Mouse (Mus musculus) heart, embryonic 14.5 days (tissue): ENCODE measurements around the gene Ftl1. TPM values are rescaled to one million over a fixed set of nuclear protein-coding genes. Genes with fewer than 3 reads are reported as not detected.
A peak's percentile ranks its signal among the peaks of the same experiment; 100 is the strongest.

Experiments used
- ATAC-seq: fragments of 200-750 bp; cut with Nextera tagmentation; 2 replicates; pipeline ENCODE4 v1.8.0; 2017; ENCODE audit warnings: low read depth, moderate TSS enrichment; ENCODE audit not compliant: insufficient number of reproducible peaks, insufficient read depth, low FRiP score
- H3K27ac ChIP-seq, 2 experiments: fragments of 200-500 bp in 1 of 2; fragments of 300-500 bp in 1 of 2; sonication (generic) in 1 of 2; replicated peaks in 1 of 2; 2 replicates each; pipeline ENCODE4 v1.5.1; 2012 to 2014; ENCODE audit warnings: low read depth in 2 of 2, low read length in 2 of 2, control low read depth in 1 of 2, mild to moderate bottlenecking in 1 of 2, mixed read lengths in 1 of 2; ENCODE audit not compliant: control insufficient read depth in 1 of 2, insufficient read depth in 1 of 2
- H3K27me3 ChIP-seq: fragments of 300-500 bp; sonication (generic); 2 replicates; pipeline ENCODE4 v1.6.1; 2014; ENCODE audit warnings: mild to moderate bottlenecking, low read length, control low read depth; ENCODE audit not compliant: control insufficient read depth, insufficient read depth
- H3K36me3 ChIP-seq: fragments of 300-500 bp; sonication (generic); 2 replicates; pipeline ENCODE4 v1.6.1; 2014; ENCODE audit warnings: mild to moderate bottlenecking, control low read depth, low read length, mixed read lengths; ENCODE audit not compliant: control insufficient read depth, insufficient read depth
- H3K4me1 ChIP-seq, 2 experiments: fragments of 200-500 bp in 1 of 2; fragments of 300-500 bp in 1 of 2; sonication (generic) in 1 of 2; 2 replicates each; pipeline ENCODE4 v1.6.1; 2012 to 2014; ENCODE audit warnings: low read length in 2 of 2, control low read depth in 1 of 2, mixed read lengths in 1 of 2; ENCODE audit not compliant: control insufficient read depth in 2 of 2, insufficient read depth in 2 of 2
- H3K4me2 ChIP-seq: fragments of 300-500 bp; sonication (generic); 2 replicates; pipeline ENCODE4 v1.6.1; 2014; ENCODE audit warnings: mild to moderate bottlenecking, low read length
- H3K4me3 ChIP-seq, 2 experiments: fragments of 200-500 bp in 1 of 2; fragments of 300-500 bp in 1 of 2; sonication (generic) in 1 of 2; 2 replicates each; pipeline ENCODE4 v1.5.1; 2012 to 2014; ENCODE audit warnings: low read length in 2 of 2, mild to moderate bottlenecking in 2 of 2, control low read depth in 1 of 2, low read depth in 1 of 2, moderate library complexity in 1 of 2; ENCODE audit not compliant: control insufficient read depth in 1 of 2, insufficient read depth in 1 of 2
- H3K9ac ChIP-seq: fragments of 300-500 bp; sonication (generic); 2 replicates; pipeline ENCODE4 v1.6.1; 2014; ENCODE audit warnings: mild to moderate bottlenecking, low read length
- H3K9me3 ChIP-seq: fragments of 300-500 bp; sonication (generic); 2 replicates; pipeline ENCODE4 v1.6.1; 2016; ENCODE audit warnings: low read length, control low read depth; ENCODE audit not compliant: control insufficient read depth
- WGBS: fragments of 180-500 bp; shearing (Covaris S2); extraction: QIAGEN DNeasy Blood & Tissue Kit; methylation state at CpG from one replicate; pipeline ENCODE4 v1.1.7; 2014; 5-methylcytosine and 5-hydroxymethylcytosine counted together
- polyA plus RNA-seq: library from polyadenylated mRNA; unstranded; fragments of >200 nt; fragmentation: Nextera tagmentation; extraction: Ambion mirVana; gene quantifications from 2 replicates; pipeline ENCODE4 v1.2.1, GENCODE M21; 2014

Ftl1 gene
- polyA plus RNA-seq, 1 experiment from 2014 or later = 3,606 TPM

DNA sequence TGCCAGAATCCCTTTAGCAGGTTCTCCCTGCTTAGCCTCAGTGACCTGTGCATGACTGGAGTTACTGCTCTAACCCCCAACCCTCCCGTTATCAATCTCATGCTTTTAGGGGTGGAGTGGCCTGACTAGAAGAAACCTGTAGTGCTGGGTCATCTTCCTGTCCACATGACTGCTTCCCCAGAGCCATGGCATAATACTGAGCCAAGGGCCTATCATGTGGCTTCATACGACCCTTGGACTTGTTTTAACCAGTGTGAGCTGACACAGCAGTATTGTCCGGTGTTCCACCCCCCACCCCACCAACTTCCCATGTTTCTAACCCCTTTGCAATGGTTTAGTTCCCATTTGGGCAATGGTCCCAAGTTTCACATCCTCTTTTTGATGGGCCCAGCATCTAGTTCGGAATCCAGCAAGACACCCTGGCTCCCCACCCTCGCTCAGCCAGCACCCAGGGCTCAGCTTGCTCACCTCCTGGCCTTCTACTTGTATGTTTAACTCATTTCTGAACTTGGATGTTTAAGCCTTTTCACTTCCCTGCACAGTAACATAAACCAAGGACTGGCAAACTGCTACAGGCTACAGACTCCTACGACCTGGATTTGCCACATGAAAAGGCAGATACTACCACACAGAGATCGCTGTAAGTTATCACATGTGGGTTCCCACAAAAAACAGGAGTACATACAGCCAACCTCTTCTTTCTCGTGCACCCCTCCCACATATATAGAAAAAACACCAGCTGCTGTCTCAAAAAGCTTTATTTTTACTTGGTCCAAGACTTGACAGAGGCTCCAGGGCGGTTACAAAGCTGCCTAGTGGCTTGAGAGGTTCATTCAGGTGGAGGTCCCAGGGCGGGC lies 2.3 kb downstream of the Ftl1 start:
- H3K27me3 ChIP-seq = no peaks in the 10 kb centered on the region
- H3K27ac ChIP-seq = 0 out of 4 replicates have a peak overlapping the region, but pooled peaks have one; percentile 1 to 4
- H3K4me1 ChIP-seq = peaks cover 18 to 32% of the 10 kb centered on the region in 2 experiments
- peak overlapping the region; percentile 71 to 85 for H3K4me3 ChIP-seq
- peak overlapping the region; percentile 93 for H3K9ac ChIP-seq
- H3K36me3 ChIP-seq = peaks cover 62% of the 10 kb centered on the region
- peak overlapping the region; percentile 90 for H3K4me2 ChIP-seq
- 52% methylated on average over 10 of the region's 10 CpGs for WGBS
- no peak for ATAC-seq
- H3K9me3 ChIP-seq = no peaks in the 10 kb centered on the region

DNA sequence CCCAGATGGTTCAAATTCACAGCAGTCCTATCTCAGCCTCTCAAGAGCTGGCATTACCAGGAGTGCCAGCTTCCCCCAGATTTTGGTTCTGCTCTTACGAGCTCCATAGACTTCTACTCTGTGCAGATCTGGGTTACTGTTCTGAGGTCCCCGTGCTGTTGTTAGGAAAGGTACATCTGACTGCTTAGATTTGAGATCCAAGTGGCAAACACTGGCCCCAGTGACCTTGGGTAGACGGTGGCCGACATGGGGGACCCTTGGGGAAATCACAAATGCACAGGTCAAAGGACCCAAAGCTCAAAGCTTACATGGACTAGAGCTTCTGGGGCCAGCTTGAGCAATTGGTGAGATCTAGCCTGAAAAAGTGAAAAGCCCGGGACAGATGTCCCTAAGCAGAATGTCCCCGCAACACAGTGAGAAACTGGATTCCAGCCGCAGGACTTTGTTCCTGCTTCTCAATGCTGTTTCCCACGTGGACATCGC lies 2.9 kb downstream of the Ftl1 start:
- H3K4me1 ChIP-seq = peaks cover 18 to 32% of the 10 kb centered on the region in 2 experiments
- no peaks in the 10 kb centered on the region for H3K27me3 ChIP-seq
- peak overlapping the region in 1 of 2 experiments; percentile 85; a peak in 1 of 4 replicates for H3K4me3 ChIP-seq
- peak overlapping the region; percentile 90 for H3K4me2 ChIP-seq
- H3K27ac ChIP-seq = peak overlapping the region; percentile 1 to 4; a peak in 1 of 4 replicates
- peaks cover 62% of the 10 kb centered on the region for H3K36me3 ChIP-seq
- 39% methylated on average over 9 of the region's 9 CpGs for WGBS
- peak overlapping the region; percentile 93; the same call in 1 of the 2 replicates for H3K9ac ChIP-seq
- H3K9me3 ChIP-seq = no peaks in the 10 kb centered on the region
- ATAC-seq = no peak

DNA sequence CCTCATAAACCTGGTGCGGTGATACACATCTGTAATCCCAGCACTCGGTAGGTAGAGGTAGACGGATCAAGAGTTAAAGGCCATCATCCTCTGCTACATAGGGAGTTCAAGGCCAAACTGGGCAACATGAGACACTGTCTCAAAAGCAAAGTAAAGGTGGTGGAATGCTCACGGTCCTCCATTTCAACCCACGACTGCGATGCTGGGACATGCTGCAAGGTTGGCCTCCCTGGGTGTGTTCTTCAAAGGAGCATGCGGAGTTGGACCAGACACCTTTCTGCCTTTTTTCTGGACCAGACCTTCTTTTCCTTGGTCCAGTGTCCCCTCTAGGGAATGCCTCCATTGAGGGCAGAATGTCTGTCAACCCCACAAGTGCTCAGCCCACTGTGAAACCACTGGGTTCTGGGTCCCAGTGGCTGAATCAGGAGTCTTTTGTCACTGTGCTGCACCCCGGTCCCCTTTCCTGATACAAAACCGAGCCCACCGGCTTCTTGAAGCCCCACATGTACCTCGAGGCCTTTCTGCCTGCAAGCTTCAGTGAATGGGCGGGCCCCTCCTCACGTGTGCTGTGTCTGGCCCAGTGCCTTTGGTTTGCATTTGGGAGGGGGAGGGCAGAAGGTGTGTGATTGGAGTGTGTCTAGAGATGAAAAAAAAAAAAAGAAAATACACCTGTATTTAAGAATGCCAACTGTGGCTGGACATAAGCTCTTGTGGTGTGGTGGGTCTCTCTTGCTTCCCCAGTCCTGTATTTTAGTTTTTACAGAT lies 3.6 kb downstream of the Ftl1 start:
- WGBS = 69% methylated on average over 13 of the region's 13 CpGs
- Histone ChIP-seq H3K4me3 (no peak overlapping the region), H3K9ac (no peak overlapping the region; the same call in 1 of the 2 replicates), H3K36me3 (peaks cover 62% of the 10 kb centered on the region), H3K4me1 (peaks cover 18 to 30% of the 10 kb centered on the region in 2 experiments), H3K9me3 (no peaks in the 10 kb centered on the region), H3K27me3 (no peaks in the 10 kb centered on the region), H3K27ac (peak overlapping the region in 1 of 2 experiments; percentile 4; a peak in 1 of 4 replicates), H3K4me2 (peak overlapping the region; percentile 90)
- no peak for ATAC-seq

DNA sequence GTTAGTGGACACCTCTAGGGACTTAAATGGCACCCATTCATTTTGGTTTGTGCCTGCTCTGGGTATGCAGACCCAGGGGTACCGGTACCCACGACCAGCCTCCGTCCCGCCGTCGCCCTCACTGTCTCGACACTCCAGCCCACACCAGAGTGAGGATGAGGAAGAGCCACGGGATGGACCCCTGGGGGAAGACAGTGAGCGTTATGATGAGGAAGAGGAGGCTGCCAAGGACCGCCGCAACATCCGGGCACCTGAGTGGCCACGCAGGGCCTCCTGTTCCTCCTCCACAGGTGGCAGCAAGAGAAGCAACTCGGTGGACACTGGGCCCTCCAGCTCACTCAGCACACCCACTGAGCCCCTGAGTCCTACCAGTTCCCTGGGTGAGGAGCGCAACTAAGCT lies 4.7 kb downstream of the Ftl1 start:
- Histone ChIP-seq H3K4me2 (no peak overlapping the region), H3K27me3 (no peaks in the 10 kb centered on the region), H3K4me3 (no peak overlapping the region), H3K9me3 (no peaks in the 10 kb centered on the region), H3K27ac (no peak overlapping the region), H3K36me3 (peaks cover 64% of the 10 kb centered on the region), H3K4me1 (peaks cover 9 to 19% of the 10 kb centered on the region in 2 experiments), H3K9ac (no peak overlapping the region)
- ATAC-seq = no peak
- 86% methylated on average over 15 of the region's 15 CpGs for WGBS

DNA sequence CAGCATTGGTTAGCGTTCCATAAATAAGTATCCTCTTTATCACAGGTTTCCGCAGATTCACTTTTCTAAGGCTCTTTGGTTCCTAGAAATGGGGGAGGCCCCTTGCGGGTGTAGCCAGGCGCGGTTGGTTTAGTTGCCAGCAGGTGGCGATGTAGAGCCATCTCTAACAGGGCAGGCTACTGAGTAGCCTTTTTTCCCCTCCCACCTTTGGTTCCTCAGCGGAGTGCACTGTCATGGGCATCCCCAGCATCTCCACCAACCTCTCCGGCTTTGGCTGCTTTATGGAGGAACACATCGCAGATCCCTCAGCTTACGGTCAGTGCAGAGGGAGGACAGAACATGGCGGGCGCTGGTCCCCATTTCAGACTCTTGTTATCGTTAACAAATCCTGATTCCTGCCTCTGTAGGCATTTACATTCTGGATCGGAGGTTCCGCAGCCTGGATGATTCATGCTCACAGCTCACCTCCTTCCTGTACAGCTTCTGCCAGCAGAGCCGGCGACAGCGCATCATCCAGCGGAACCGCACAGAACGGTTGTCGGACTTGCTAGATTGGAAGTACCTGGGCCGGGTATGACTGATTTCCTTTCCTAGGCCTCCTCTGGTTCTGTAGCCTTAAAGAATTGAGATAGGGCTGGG lies 8.2 kb downstream of the Ftl1 start:
- ATAC-seq = no peak
- no peak overlapping the region for H3K4me2 ChIP-seq
- H3K4me3 ChIP-seq = no peak overlapping the region
- no peaks in the 10 kb centered on the region for H3K27me3 ChIP-seq
- H3K36me3 ChIP-seq = peaks cover 70% of the 10 kb centered on the region
- 55% methylated on average over 23 of the region's 23 CpGs for WGBS
- H3K27ac ChIP-seq = no peak overlapping the region
- H3K9me3 ChIP-seq = no peaks in the 10 kb centered on the region
- H3K9ac ChIP-seq = no peak overlapping the region
- peaks cover 0 to under 1% of the 10 kb centered on the region in 2 experiments; a peak in 1 of 4 replicates for H3K4me1 ChIP-seq

DNA sequence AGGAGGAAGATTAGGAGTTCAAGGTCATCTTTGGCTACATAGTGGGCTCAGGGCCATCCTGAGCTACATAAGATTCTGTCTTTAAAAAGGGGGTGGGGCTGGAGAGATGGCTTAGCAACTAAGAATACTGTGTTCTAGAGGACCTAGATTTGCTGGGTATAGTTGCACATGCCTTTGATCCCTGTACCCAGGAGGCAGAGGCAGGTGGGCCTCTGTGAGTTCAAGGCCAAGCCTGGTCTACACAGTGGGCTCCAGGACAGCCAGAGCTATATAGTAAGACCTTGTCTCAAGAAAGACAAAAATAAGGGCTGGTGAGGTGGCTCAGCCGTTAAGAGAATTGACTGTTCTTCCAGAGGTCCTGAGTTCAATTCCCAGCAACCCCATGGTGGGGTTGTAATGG lies 9.7 kb downstream of the Ftl1 start:
- H3K9ac ChIP-seq = no peak overlapping the region
- H3K4me2 ChIP-seq = no peak overlapping the region
- H3K27ac ChIP-seq = no peak overlapping the region
- ATAC-seq = no peak
- H3K36me3 ChIP-seq = peaks cover 78% of the 10 kb centered on the region
- no peaks in the 10 kb centered on the region for H3K9me3 ChIP-seq
- no peak overlapping the region for H3K4me3 ChIP-seq
- H3K27me3 ChIP-seq = no peaks in the 10 kb centered on the region
- H3K4me1 ChIP-seq = no peaks in the 10 kb centered on the region
- WGBS = 94% methylated on average over 1 of the region's 1 CpGs

DNA sequence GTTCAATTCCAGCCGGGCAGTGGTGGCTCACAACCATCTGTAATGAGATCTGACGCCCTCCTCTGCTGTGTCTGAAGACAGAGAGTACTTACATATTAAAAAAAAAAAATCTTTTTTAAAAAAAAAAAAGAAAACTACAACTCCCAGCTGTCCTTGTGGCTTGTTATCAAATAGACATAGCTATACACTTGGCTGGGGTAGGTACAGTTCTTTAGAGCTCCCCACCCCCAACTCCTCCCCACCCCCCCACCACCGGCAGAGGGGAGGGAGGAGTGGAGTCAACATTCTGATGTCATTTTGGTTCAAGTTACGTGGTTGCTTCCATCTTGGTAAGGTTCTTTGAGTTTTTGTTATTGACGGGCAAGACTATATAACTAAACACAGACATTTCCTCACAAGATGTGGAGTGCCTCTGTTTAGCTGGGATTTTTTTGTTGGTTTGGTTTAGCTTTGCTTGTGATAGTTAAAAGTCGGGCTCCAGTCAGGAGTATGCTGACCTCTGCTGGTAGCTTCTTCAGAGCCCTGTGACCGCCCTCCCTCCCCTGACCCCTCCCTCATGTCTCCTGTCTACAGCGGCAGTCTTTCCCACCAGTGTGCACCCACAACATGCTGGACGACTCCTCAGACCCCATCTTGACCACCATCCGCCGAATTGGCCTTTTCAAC lies 12.2 kb downstream of the Ftl1 start:
- Histone ChIP-seq H3K9ac (peak overlapping the region; percentile 22; the same call in 1 of the 2 replicates), H3K4me2 (no peak overlapping the region), H3K27ac (no peak overlapping the region; a peak in 1 of 4 replicates)

More for the DNA sequence above, 12.2 kb downstream of the Ftl1 start:
- no peak for ATAC-seq
- no peak overlapping the region for H3K4me3 ChIP-seq
- H3K36me3 ChIP-seq = peaks cover 78% of the 10 kb centered on the region
- 31% methylated on average over 11 of the region's 11 CpGs for WGBS
- no peaks in the 10 kb centered on the region for H3K4me1 ChIP-seq
- no peaks in the 10 kb centered on the region for H3K9me3 ChIP-seq
- H3K27me3 ChIP-seq = no peaks in the 10 kb centered on the region
